Mouse (Mus musculus): ENCODE measurements around the gene Herc1. TPM values are rescaled to one million over a fixed set of nuclear protein-coding genes. Genes with fewer than 3 reads are reported as not detected.

The Herc1 gene
- polyA plus RNA-seq, 1 experiment from 2014 or later: 27.3 TPM

GRCm38 (mm10) chr9:66501248-66501647 is 151.0 kb downstream of the Herc1 start:
- Histone ChIP-seq H3K27me3 (no peaks in the 10 kb centered on the region), H3K4me1 (replicated peaks) (peaks cover 38% of the 10 kb centered on the region), H3K4me2 (no peak overlapping the region), H3K9me3 (replicated peaks) (no peaks in the 10 kb centered on the region), H3K36me3 (replicated peaks) (peaks cover 93% of the 10 kb centered on the region), H3K4me3 (replicated peaks) (no peak overlapping the region), H3K9ac (no peak overlapping the region), H3K27ac (replicated peaks) (no peak overlapping the region)
- no peak for ATAC-seq (ENCODE audit: insufficient read depth)
- 78% methylated on average over 2 of the region's 2 CpGs for WGBS (ENCODE audit: insufficient replicate concordance)

DNA sequence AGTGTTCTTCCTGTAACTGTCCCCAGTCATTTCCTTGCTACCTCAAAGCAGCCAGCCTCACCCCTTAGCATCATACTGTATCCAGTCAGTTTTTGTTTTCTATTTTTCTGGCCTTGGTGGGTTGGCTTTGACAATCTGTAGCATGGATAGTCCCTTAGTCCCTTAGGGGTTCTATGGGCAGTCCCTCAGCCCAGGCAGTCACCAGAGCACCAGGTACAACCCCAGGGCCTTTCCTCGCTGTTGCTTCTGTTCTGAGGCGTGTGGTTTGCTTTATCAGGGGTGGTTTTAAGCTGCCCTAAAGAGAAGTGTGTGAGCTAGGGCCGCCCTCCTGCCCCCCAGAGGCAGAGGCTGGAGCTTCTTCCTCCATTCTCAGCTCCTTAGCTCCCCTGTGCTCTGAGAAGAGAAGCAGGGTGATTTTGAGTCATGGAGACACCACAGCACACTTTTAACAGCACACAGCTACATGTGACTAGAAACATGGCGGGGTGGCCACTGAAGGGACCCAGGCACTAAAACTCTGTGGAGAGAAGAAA is 153.7 kb downstream of the Herc1 start:
- H3K27ac ChIP-seq (replicated peaks): peak overlapping the region; percentile 97
- peak overlapping the region; percentile 53 for H3K9ac ChIP-seq
- peak; percentile 70 for ATAC-seq (ENCODE audit: insufficient read depth)
- no peak overlapping the region for H3K4me3 ChIP-seq (replicated peaks)
- H3K36me3 ChIP-seq (replicated peaks): peaks cover 93% of the 10 kb centered on the region
- H3K4me2 ChIP-seq: peak overlapping the region; percentile 24; the same call in 1 of the 2 replicates
- peaks cover 52% of the 10 kb centered on the region for H3K4me1 ChIP-seq (replicated peaks)
- no peaks in the 10 kb centered on the region for H3K27me3 ChIP-seq
- H3K9me3 ChIP-seq (replicated peaks): no peaks in the 10 kb centered on the region
- WGBS (ENCODE audit: insufficient replicate concordance): 32% methylated on average over 4 of the region's 4 CpGs

GRCm38 (mm10) chr9:66504518-66504917 is 154.3 kb downstream of the Herc1 start:
- Histone ChIP-seq H3K27me3 (no peaks in the 10 kb centered on the region), H3K4me2 (peak overlapping the region; percentile 63; the same call in 1 of the 2 replicates), H3K36me3 (replicated peaks) (peaks cover 93% of the 10 kb centered on the region), H3K4me3 (replicated peaks) (no peak overlapping the region), H3K27ac (replicated peaks) (peak overlapping the region; percentile 97), H3K9ac (0 out of 2 replicates have a peak overlapping the region, but pooled peaks have one; percentile 34), H3K4me1 (replicated peaks) (peaks cover 53% of the 10 kb centered on the region), H3K9me3 (replicated peaks) (no peaks in the 10 kb centered on the region)
- 86% methylated on average over 13 of the region's 13 CpGs for WGBS (ENCODE audit: insufficient replicate concordance)
- ATAC-seq (ENCODE audit: insufficient read depth): no peak

DNA sequence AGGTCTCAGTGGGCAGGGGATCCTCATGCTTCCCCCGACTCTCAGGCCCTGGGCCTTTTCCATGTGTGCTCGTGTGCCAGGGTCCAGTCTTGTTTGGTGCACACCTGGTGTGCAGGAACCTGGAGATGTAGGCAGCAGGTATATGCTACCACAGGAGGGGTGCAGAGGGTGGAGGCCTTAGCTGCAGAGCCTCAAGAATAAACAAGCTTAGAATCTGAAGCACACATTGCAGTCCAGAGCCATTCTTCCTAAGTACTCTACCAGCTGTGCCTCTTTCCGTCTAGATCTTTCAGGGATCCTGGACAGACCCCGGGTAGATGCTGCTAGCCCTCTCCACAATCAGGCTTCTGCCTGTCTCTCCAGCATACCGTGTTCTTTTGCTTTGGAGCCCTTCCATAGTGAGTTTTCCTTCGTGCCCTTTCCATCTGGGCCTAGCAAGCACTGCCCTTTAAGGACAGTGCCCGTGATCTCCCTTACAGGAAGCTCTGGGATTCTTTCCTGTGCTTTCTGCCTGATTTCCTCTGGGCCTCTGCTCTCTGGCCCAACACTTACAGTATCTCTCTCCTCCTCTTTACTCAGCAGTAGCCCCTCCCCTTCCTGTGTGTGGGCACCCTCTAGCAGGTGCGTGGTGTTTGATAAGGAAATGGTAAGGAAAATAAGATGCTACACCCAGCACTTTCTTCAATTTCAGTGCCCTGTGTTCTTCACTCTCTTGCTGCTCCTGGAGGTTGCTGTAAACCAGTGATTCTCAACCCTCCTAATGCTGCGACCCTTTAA is 155.1 kb downstream of the Herc1 start:
- peak overlapping the region; percentile 48 for H3K9ac ChIP-seq
- H3K4me2 ChIP-seq: peak overlapping the region; percentile 63
- H3K36me3 ChIP-seq (replicated peaks): peaks cover 93% of the 10 kb centered on the region
- H3K27me3 ChIP-seq: no peaks in the 10 kb centered on the region
- H3K27ac ChIP-seq (replicated peaks): peak overlapping the region; percentile 97
- H3K9me3 ChIP-seq (replicated peaks): no peaks in the 10 kb centered on the region
- H3K4me1 ChIP-seq (replicated peaks): peaks cover 62% of the 10 kb centered on the region
- H3K4me3 ChIP-seq (replicated peaks): peak overlapping the region; percentile 17
- WGBS (ENCODE audit: insufficient replicate concordance): 26% methylated on average over 9 of the region's 9 CpGs
- ATAC-seq (ENCODE audit: insufficient read depth): peak; percentile 95

DNA sequence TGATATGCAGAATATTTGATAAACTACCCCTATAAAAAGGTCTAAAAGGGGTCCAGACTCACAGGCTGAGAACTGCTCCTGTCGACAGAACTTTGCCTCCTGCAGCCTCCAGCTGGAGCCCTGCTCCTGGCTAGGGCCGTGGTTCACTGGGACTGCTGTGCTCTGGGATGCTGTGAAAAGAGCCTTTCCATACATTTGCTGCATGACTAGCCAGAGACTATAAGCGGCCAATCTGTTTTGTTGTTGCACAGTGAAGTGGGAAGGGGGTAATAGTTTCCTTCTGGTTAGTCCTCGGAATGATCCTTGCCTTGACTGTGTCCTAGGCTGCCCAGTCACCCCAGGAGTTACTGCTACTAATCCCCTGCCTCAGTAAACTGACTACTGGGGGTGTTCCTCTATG is 155.8 kb downstream of the Herc1 start:
- WGBS (ENCODE audit: insufficient replicate concordance): 54% methylated on average over 4 of the region's 4 CpGs
- Histone ChIP-seq H3K27me3 (no peaks in the 10 kb centered on the region), H3K9me3 (replicated peaks) (no peaks in the 10 kb centered on the region), H3K36me3 (replicated peaks) (peaks cover 88% of the 10 kb centered on the region), H3K4me1 (replicated peaks) (peaks cover 68% of the 10 kb centered on the region), H3K9ac (peak overlapping the region; percentile 48), H3K4me3 (replicated peaks) (peak overlapping the region; percentile 17), H3K27ac (replicated peaks) (peak overlapping the region; percentile 97), H3K4me2 (peak overlapping the region; percentile 63)
- ATAC-seq (ENCODE audit: insufficient read depth): peak; percentile 19

DNA sequence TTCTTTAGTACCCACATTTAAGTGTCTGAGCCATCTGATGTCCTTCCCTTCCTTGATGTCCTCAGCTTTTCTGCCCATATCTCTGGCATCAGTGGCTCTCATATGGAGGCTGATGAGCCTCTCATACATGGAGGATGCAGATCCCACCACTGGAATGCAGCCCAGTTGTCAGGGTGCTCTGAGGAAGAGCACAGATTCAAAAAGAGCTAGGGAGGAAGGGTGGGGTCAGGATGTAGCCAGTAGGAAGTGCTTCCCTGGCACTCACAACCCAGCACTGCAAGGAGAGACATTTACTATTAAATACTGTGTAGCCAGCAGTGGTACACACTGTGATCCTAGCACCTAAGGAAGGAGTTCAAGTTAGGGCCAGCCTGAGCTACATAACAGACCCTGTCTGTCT is 156.2 kb downstream of the Herc1 start:
- peak overlapping the region; percentile 97 for H3K27ac ChIP-seq (replicated peaks)
- peak overlapping the region; percentile 63 for H3K4me2 ChIP-seq
- peaks cover 84% of the 10 kb centered on the region for H3K36me3 ChIP-seq (replicated peaks)

DNA sequence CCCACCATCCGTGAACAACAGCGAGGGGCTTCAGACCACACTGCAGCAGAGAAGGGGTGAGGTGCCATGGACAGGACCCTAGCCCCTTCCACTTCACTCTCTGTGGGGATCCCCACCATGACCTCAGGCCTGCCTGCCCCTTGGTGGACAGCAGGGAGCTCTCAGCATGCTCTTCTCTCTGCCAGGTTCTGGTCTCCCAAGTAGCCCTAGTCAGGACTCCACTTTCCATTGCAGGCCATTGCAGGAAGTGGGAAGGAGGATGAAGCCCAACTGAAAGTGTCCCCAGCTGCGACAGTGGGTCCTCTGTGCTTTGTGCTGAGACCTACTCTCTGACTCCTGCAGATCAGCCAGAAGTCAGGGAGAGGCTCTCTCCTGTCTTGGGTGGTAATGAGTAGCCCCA is 157.4 kb downstream of the Herc1 start:
- Histone ChIP-seq H3K36me3 (replicated peaks) (peaks cover 77% of the 10 kb centered on the region), H3K4me2 (no peak overlapping the region), H3K4me1 (replicated peaks) (peaks cover 79% of the 10 kb centered on the region), H3K9me3 (replicated peaks) (no peaks in the 10 kb centered on the region), H3K4me3 (replicated peaks) (no peak overlapping the region), H3K27me3 (no peaks in the 10 kb centered on the region), H3K27ac (replicated peaks) (peak overlapping the region; percentile 43), H3K9ac (no peak overlapping the region)
- WGBS (ENCODE audit: insufficient replicate concordance): 81% methylated on average over 3 of the region's 3 CpGs
- ATAC-seq (ENCODE audit: insufficient read depth): no peak

More for the DNA sequence above, 156.2 kb downstream of the Herc1 start:
- H3K27me3 ChIP-seq: no peaks in the 10 kb centered on the region
- ATAC-seq (ENCODE audit: insufficient read depth): no peak
- H3K9ac ChIP-seq: peak overlapping the region; percentile 48; the same call in 1 of the 2 replicates
- H3K4me3 ChIP-seq (replicated peaks): no peak overlapping the region
- H3K4me1 ChIP-seq (replicated peaks): peaks cover 72% of the 10 kb centered on the region
- no peaks in the 10 kb centered on the region for H3K9me3 ChIP-seq (replicated peaks)

DNA sequence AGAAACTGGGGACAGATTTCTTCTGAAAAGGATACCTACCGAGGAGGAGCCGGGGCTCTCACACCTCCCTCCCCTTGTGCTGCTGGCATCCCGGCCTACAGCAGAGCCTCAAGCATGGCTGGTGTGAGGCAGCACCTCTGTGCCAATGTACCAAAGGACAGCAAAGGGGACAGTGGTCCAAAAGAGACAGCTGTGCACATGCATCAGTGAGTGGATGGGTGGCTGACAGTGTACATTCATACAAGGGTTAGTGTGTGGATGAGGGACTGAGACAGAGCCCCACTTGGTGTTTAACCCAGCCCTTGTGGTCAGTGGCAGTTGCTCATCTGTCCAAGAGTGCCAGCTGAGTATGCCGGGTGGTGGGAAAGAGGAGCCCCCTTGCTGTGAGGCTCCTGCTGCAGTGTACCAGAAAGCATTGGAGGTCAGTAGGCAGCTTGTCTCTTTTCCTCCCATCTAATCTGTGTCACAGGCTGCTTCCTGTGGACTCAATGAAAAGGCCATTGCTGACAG is 158.7 kb downstream of the Herc1 start:
- Histone ChIP-seq H3K4me2 (no peak overlapping the region), H3K9me3 (replicated peaks) (no peaks in the 10 kb centered on the region), H3K27me3 (no peaks in the 10 kb centered on the region), H3K4me3 (replicated peaks) (no peak overlapping the region), H3K36me3 (replicated peaks) (peaks cover 76% of the 10 kb centered on the region), H3K27ac (replicated peaks) (0 out of 2 replicates have a peak overlapping the region, but pooled peaks have one; percentile 19), H3K4me1 (replicated peaks) (peaks cover 81% of the 10 kb centered on the region), H3K9ac (no peak overlapping the region)
- 68% methylated on average over 4 of the region's 4 CpGs for WGBS (ENCODE audit: insufficient replicate concordance)
- no peak for ATAC-seq (ENCODE audit: insufficient read depth)

DNA sequence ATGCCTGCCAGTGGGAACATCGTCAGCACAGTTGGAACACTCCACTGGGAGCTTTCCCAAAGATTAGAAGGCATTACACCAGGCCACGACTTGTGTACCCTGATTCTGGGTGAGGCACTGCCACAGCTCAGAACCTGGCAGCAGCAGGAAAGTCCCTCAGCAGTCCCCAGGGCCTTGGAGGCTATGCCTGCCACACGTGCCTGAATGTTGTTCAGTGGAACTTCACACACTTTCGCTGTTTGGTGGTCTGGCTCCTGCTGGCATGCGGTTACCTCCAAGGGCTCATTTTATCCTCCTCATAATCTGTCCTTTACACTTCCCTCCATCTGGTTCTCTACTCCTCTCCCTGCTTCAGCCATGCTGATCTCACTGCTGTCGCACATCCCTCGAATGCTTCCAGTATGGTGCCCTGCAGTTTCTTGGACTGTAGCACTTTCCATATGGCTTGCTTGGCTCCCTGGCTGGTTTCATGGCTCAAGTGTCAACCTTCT is 160.1 kb downstream of the Herc1 start:
- Histone ChIP-seq H3K36me3 (replicated peaks) (peaks cover 76% of the 10 kb centered on the region), H3K9ac (no peak overlapping the region), H3K4me2 (peak overlapping the region; percentile 97), H3K4me3 (replicated peaks) (peak overlapping the region; percentile 69), H3K27ac (replicated peaks) (peak overlapping the region; percentile 93; the same call in 1 of the 2 replicates), H3K27me3 (no peaks in the 10 kb centered on the region), H3K4me1 (replicated peaks) (peaks cover 74% of the 10 kb centered on the region), H3K9me3 (replicated peaks) (no peaks in the 10 kb centered on the region)
- 86% methylated on average over 7 of the region's 7 CpGs for WGBS (ENCODE audit: insufficient replicate concordance)
- no peak for ATAC-seq (ENCODE audit: insufficient read depth)

- H3K4me1 ChIP-seq (replicated peaks): peaks cover 70% of the 10 kb centered on the region
- peak overlapping the region; percentile 78 for H3K9ac ChIP-seq
- H3K4me2 ChIP-seq: peak overlapping the region; percentile 97
- peak overlapping the region; percentile 69 for H3K4me3 ChIP-seq (replicated peaks)
- no peak for ATAC-seq (ENCODE audit: insufficient read depth)
- 4% methylated on average over 2 of the region's 2 CpGs for WGBS (ENCODE audit: insufficient replicate concordance)
- H3K27me3 ChIP-seq: no peaks in the 10 kb centered on the region
- no peaks in the 10 kb centered on the region for H3K9me3 ChIP-seq (replicated peaks)
- peaks cover 75% of the 10 kb centered on the region for H3K36me3 ChIP-seq (replicated peaks)
- H3K27ac ChIP-seq (replicated peaks): peak overlapping the region; percentile 93
These were observed 160.7 kb downstream of the Herc1 start for GRCm38 (mm10) chr9:66510944-66511343.

Data from liver, embryonic 15.5 days (tissue).